14 mouse cellular contexts compared by ENCODE assay signal in the genomic region with DNA sequence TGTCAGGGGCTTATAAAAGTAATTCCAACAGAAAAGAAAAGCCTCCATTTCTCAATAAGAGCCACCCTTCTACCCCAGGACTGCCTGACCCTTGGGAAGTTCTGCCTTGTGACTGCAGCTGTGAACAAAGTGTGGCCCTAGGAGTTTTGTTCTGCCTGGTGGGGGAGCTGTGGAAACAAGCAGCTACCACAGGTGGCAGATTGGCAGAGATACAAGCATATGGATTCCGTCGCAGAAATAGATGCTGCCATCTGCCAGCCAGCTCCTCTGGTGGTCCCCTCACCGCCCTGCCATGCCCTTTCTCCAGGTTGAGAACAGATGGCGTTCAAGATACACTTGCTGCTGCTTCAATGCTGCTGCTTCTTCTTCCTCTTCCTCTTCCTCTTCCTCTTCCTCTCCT. TPM values are rescaled to one million over a fixed set of nuclear protein-coding genes. Genes with fewer than 3 reads are reported as not detected.
DNase-seq lines count a peak whose midpoint lies in the region; ATAC-seq lines count a peak whose summit lies in the region.
"Had no signal": no experiment of that assay in that cellular context is flagged by ENCODE, and none has a peak within 500 bp of the region (broad histone marks: within the 10 kb centered on the region; RNA-seq: fewer than 3 reads in every experiment).

No protein-coding gene starts in this region.

- 15% methylated on average over 4 of the region's 4 CpGs for WGBS in hindbrain, embryonic 16.5 days
- 55% methylated on average over 4 of the region's 4 CpGs for WGBS in intestine, embryonic 15.5 days

- no peak overlapping the region for H3K9ac ChIP-seq in hindbrain, embryonic 16.5 days (ENCODE audit: low read depth, low read length)
- no peak overlapping the region for H3K9ac ChIP-seq in intestine, embryonic 15.5 days
- H3K9ac ChIP-seq: embryonic facial prominence, embryonic 15.5 days; liver, embryonic 14.5 days had no signal

- no peak overlapping the region for H3K27ac ChIP-seq in hindbrain, embryonic 16.5 days (ENCODE audit: low read depth, low read length)
- H3K27ac ChIP-seq in intestine, embryonic 15.5 days: no peak overlapping the region
- H3K27ac ChIP-seq: embryonic facial prominence, embryonic 15.5 days; kidney, postnatal 0 days; liver, embryonic 14.5 days had no signal

- no peaks in the 10 kb centered on the region for H3K27me3 ChIP-seq in hindbrain, embryonic 16.5 days (replicated peaks; ENCODE audit: control insufficient read depth, insufficient read depth, low read length)
- H3K27me3 ChIP-seq in intestine, embryonic 15.5 days (replicated peaks): no peaks in the 10 kb centered on the region
- H3K27me3 ChIP-seq: embryonic facial prominence, embryonic 15.5 days had no signal

- no peak overlapping the region for H3K4me3 ChIP-seq in hindbrain, embryonic 16.5 days (ENCODE audit: low read length)
- no peak overlapping the region for H3K4me3 ChIP-seq in intestine, embryonic 15.5 days (replicated peaks)
- H3K4me3 ChIP-seq: embryonic facial prominence, embryonic 15.5 days had no signal

- DNase-seq in heart, adult 11 months: peak; percentile 53
- no peak for DNase-seq in heart, adult 8-10 months (ENCODE audit: low spot score)
- peak; percentile 1 for DNase-seq in thymus, postnatal 25 days
- DNase-seq in thymus, adult 18-20 months: no peak
- DNase-seq in kidney, postnatal 10 days: no peak
- DNase-seq: adrenal gland, adult 8-10 months had no signal

- no peak overlapping the region for H3K4me2 ChIP-seq in hindbrain, embryonic 16.5 days (ENCODE audit: low read length)
- no peak overlapping the region for H3K4me2 ChIP-seq in intestine, embryonic 15.5 days (replicated peaks)
- H3K4me2 ChIP-seq: embryonic facial prominence, embryonic 15.5 days; heart, embryonic 11.5 days had no signal

- ATAC-seq in hindbrain, embryonic 16.5 days: peak; percentile 69; the same call in 1 of the 2 replicates
- no peak for ATAC-seq in CD4-positive, CD25-positive, alpha-beta regulatory T cell, adult 4 months
- no peak for ATAC-seq in intestine, embryonic 15.5 days

- H3K9me3 ChIP-seq in hindbrain, embryonic 16.5 days (ENCODE audit: control insufficient read depth, low read length): no peaks in the 10 kb centered on the region
- H3K9me3 ChIP-seq in intestine, embryonic 15.5 days: no peaks in the 10 kb centered on the region
- H3K9me3 ChIP-seq: embryonic facial prominence, embryonic 15.5 days had no signal

- H3K36me3 ChIP-seq in hindbrain, embryonic 16.5 days (ENCODE audit: control insufficient read depth, insufficient read depth, low read length): peaks cover 16% of the 10 kb centered on the region
- no peaks in the 10 kb centered on the region for H3K36me3 ChIP-seq in intestine, embryonic 15.5 days
- H3K36me3 ChIP-seq: embryonic facial prominence, embryonic 15.5 days had no signal

- H3K4me1 ChIP-seq in hindbrain, embryonic 16.5 days (ENCODE audit: control insufficient read depth, insufficient read depth, low read depth, low read length): no peaks in the 10 kb centered on the region
- H3K4me1 ChIP-seq in intestine, embryonic 15.5 days (replicated peaks): no peaks in the 10 kb centered on the region
- H3K4me1 ChIP-seq: embryonic facial prominence, embryonic 15.5 days had no signal

RNA-seq across cellular contexts. Expression of a gene that starts 37.0 kb away (rescaled TPM):
- 1 to 10 TPM; 1.9 to 4.7 (median 2.2) TPM for total RNA-seq in heart, adult 8-10 months (2022)
- 552 and 573 TPM in 2 replicates for polyA plus RNA-seq in hindbrain, embryonic 16.5 days (2015; fragmentation: Nextera tagmentation; extraction: Ambion mirVana)
- polyA plus RNA-seq in CD4-positive, CD25-positive, alpha-beta regulatory T cell, adult 4 months (2017; shearing (Covaris generic)): 1 to 10 TPM in 1 of 2 experiments, not detected in 1; 1.6 TPM
- polyA plus RNA-seq in intestine, embryonic 15.5 days (2015; fragmentation: Nextera tagmentation; extraction: Ambion mirVana): 16.5 and 16.9 TPM in 2 replicates
- total RNA-seq: CH12.LX had no signal

Comparison
In these comparisons a context has a peak if more than half of its experiments do, and no peak if none do; other contexts are left out.
1. DNase-seq: peak in heart, adult 11 months (single experiment) and thymus, postnatal 25 days (single experiment); none in heart, adult 8-10 months (single experiment), thymus, adult 18-20 months (0 of 2) and kidney, postnatal 10 days (single experiment).
2. RNA of a gene that starts 37.0 kb away (polyA plus RNA-seq): 552 to 573 TPM in hindbrain, embryonic 16.5 days; 16.5 to 16.9 TPM in intestine, embryonic 15.5 days and 1.6 TPM in CD4-positive, CD25-positive, alpha-beta regulatory T cell, adult 4 months; every median in the first group is over 10 times any median in the second.